Mouse (Mus musculus) layer of hippocampus, adult 11-12 months (tissue): ENCODE measurements around the gene Dlg3.
A peak's percentile ranks its signal among the peaks of the same experiment; 100 is the strongest.

ENCODE experiments used
- DNase-seq: peaks from one replicate; pipeline ENCODE4 v3.0.0; 2022; ENCODE audit warnings: low spot score

Gene Dlg3

GRCm38 (mm10) chrX:100797851-100798527 lies 30.5 kb downstream of the Dlg3 start:
- no peak for DNase-seq

GRCm38 (mm10) chrX:100800643-100801042 lies 33.1 kb downstream of the Dlg3 start:
- DNase-seq = no peak

GRCm38 (mm10) chrX:100802034-100802433 lies 34.5 kb downstream of the Dlg3 start:
- no peak for DNase-seq

- DNase-seq = no peak
These were observed 43.6 kb downstream of the Dlg3 start for GRCm38 (mm10) chrX:100811129-100811528.

- no peak for DNase-seq
These were observed 46.6 kb downstream of the Dlg3 start for GRCm38 (mm10) chrX:100814139-100814538.

GRCm38 (mm10) chrX:100815766-100816165 lies 48.2 kb downstream of the Dlg3 start:
- peak; percentile 20 for DNase-seq

- no peak for DNase-seq
These were observed 51.2 kb downstream of the Dlg3 start for GRCm38 (mm10) chrX:100818681-100819080.

GRCm38 (mm10) chrX:100821149-100821548 lies 53.6 kb downstream of the Dlg3 start:
- no peak for DNase-seq

GRCm38 (mm10) chrX:100825557-100825956 lies 58.0 kb downstream of the Dlg3 start:
- no peak for DNase-seq

GRCm38 (mm10) chrX:100832806-100833205 lies 65.3 kb downstream of the Dlg3 start:
- DNase-seq = no peak

GRCm38 (mm10) chrX:100839211-100839610 lies 71.7 kb downstream of the Dlg3 start:
- DNase-seq = no peak
